Mouse (Mus musculus): ENCODE data around the gene Ctbp1.

Gene Ctbp1

GRCm38 (mm10) chr5:33274953-33275454 lies at the start of gene Ctbp1:
Ctbp1 (minus strand) TSS chr5:33274994.
- ATAC-seq (ENCODE audit: low TSS enrichment): peak; percentile 80

GRCm38 (mm10) chr5:33324491-33324890 lies 49.7 kb upstream of the Ctbp1 start:
- no peak for ATAC-seq (ENCODE audit: low TSS enrichment)

- ATAC-seq (ENCODE audit: low TSS enrichment): no peak
These were observed 37.4 kb upstream of the Ctbp1 start for GRCm38 (mm10) chr5:33312192-33312591.

- no peak for ATAC-seq (ENCODE audit: low TSS enrichment)
These were observed 36.1 kb upstream of the Ctbp1 start for GRCm38 (mm10) chr5:33310704-33311462.

GRCm38 (mm10) chr5:33301801-33302200 lies 27.0 kb upstream of the Ctbp1 start:
- ATAC-seq (ENCODE audit: low TSS enrichment): no peak

GRCm38 (mm10) chr5:33297164-33297563 lies 22.4 kb upstream of the Ctbp1 start:
- ATAC-seq (ENCODE audit: low TSS enrichment): no peak

- ATAC-seq (ENCODE audit: low TSS enrichment): no peak
These were observed 19.1 kb upstream of the Ctbp1 start for GRCm38 (mm10) chr5:33293796-33294430.

- ATAC-seq (ENCODE audit: low TSS enrichment): no peak
These were observed 9.2 kb upstream of the Ctbp1 start for GRCm38 (mm10) chr5:33283951-33284350.

GRCm38 (mm10) chr5:33281428-33281827 lies 6.6 kb upstream of the Ctbp1 start:
- ATAC-seq (ENCODE audit: low TSS enrichment): no peak

GRCm38 (mm10) chr5:33278950-33279349 lies 4.2 kb upstream of the Ctbp1 start:
- ATAC-seq (ENCODE audit: low TSS enrichment): no peak

GRCm38 (mm10) chr5:33277286-33277685 lies 2.5 kb upstream of the Ctbp1 start:
- ATAC-seq (ENCODE audit: low TSS enrichment): no peak

GRCm38 (mm10) chr5:33275754-33276153 lies 960 bp upstream of the Ctbp1 start:
- ATAC-seq (ENCODE audit: low TSS enrichment): no peak

- peak; percentile 38 for ATAC-seq (ENCODE audit: low TSS enrichment)
These were observed 475 bp downstream of the Ctbp1 start for GRCm38 (mm10) chr5:33274085-33274952.

- 0 out of 2 replicates have a peak, but pooled peaks have one; percentile 0 for ATAC-seq (ENCODE audit: low TSS enrichment)
These were observed 1.1 kb downstream of the Ctbp1 start for GRCm38 (mm10) chr5:33273777-33274084.

- no peak for ATAC-seq (ENCODE audit: low TSS enrichment)
These were observed 1.7 kb downstream of the Ctbp1 start for GRCm38 (mm10) chr5:33272845-33273776.

- ATAC-seq (ENCODE audit: low TSS enrichment): no peak
These were observed 2.6 kb downstream of the Ctbp1 start for GRCm38 (mm10) chr5:33272146-33272545.

- peak; percentile 22 for ATAC-seq (ENCODE audit: low TSS enrichment)
These were observed 4.2 kb downstream of the Ctbp1 start for GRCm38 (mm10) chr5:33270568-33270967.

- no peak for ATAC-seq (ENCODE audit: low TSS enrichment)
These were observed 20.4 kb downstream of the Ctbp1 start for GRCm38 (mm10) chr5:33254416-33254815.

- no peak for ATAC-seq (ENCODE audit: low TSS enrichment)
These were observed 26.6 kb downstream of the Ctbp1 start for GRCm38 (mm10) chr5:33248186-33248585.

GRCm38 (mm10) chr5:33247387-33247786 lies 27.4 kb downstream of the Ctbp1 start:
- no peak for ATAC-seq (ENCODE audit: low TSS enrichment)

GRCm38 (mm10) chr5:33245701-33246100 lies 29.1 kb downstream of the Ctbp1 start:
- ATAC-seq (ENCODE audit: low TSS enrichment): peak; percentile 62
